Mouse (Mus musculus) cerebellum, adult 8-10 months (tissue): ENCODE data around the gene Ift43.

Experiments used
- DNase-seq: peaks from one replicate; pipeline ENCODE4 v3.0.0; 2022

Gene Ift43

GRCm38 (mm10) chr12:86181320-86181751 lies 99.0 kb downstream of the Ift43 start:
- no peak for DNase-seq

DNA sequence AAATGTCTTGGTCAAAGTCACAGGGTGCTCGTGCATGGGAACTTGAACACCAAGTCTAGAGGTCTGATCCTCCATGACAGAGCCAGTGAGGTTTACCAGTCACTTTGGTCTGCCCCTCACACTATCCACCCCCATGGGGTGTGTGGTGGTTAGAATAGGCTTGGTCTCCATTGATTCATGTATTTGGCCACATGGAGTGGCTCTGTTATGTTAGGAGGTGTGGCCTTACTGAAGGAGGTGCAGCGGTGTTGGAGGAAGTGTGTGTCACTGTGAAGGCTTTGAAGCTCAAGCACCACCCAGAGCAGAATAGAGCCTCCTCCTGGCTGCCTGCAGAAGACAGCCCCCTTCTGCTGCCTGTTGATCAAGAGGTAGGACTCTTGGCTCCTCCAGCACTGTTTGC lies 99.5 kb downstream of the Ift43 start:
- no peak for DNase-seq

DNA sequence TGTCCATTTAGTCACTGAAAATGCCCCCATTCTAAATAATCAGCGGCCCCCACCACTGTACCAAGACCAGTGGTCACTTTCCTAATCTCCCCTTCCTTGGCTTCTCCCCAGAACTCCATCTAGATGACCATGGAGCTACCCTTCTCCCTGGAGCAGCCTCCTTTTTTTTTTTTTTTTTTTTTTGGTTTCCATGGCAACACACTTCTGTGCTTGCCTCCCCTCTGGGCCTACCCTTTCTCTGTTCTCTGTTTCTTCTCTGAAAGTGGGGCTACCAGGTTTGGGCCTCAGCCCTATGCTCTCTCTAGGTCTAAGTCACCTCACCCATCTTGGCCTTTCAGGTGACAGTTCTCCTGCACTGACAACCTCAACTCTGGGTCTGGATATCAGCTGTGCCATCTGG lies 100.1 kb downstream of the Ift43 start:
- DNase-seq = no peak

DNA sequence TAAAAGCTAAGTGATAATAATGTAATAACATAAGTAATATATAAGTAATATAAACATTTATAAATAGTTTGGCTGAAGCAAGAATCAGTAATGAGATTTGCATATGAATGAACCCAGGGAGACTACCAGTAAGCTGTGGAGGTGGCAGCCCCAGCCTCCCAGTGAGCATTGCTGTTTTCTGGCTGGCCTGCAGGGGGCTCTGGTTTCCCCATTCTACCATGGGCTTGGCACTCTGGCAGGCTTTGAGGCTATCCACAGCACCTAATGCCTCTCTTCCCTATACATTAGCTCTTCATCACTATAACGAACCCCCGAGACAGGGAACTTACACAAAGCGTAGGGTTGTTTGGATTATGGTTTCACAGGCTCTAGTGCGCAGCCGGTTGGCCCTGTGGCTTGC lies 105.8 kb downstream of the Ift43 start:
- no peak for DNase-seq

GRCm38 (mm10) chr12:86189601-86190323 lies 107.4 kb downstream of the Ift43 start:
- no peak for DNase-seq

DNA sequence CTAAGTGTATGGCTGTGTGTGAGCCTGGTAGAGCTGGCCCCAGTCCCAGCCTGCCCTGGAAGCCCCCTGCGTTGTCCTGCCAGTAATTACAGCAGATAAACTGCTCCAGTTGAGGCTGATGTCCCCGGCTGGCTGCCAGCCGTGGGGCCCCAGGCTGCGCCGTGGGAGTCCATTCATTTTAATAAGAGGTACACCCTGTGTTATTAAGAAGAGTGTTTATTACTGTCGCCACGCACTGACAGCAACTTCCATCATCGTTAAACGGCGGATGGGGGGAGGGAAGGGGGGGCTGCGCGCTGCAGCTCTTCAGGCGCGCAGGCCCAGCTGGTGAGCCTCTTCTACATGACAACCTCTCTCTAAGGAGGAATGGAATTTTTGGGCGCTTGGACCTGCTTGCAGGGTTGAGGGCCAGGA lies 109.7 kb downstream of the Ift43 start:
- DNase-seq = no peak

- DNase-seq = no peak
Measured at GRCm38 (mm10) chr12:86196944-86197343, 114.6 kb downstream of the Ift43 start.

GRCm38 (mm10) chr12:86203443-86204057 lies 121.2 kb downstream of the Ift43 start:
- DNase-seq = no peak

GRCm38 (mm10) chr12:86211099-86211520 lies 128.8 kb downstream of the Ift43 start:
- no peak for DNase-seq
